Mouse (Mus musculus): ENCODE data around the gene Rab42. TPM values are rescaled to one million over a fixed set of nuclear protein-coding genes. Genes with fewer than 3 reads are reported as not detected.

Rab42 gene
- total RNA-seq, 4 experiments from 2014 or later = 2.6 to 5.1 (median 3.9) TPM

GRCm38 (mm10) chr4:132269740-132270560 lies 33.2 kb downstream of the Rab42 start:
- peak; percentile 84 for DNase-seq

GRCm38 (mm10) chr4:132268871-132269739 lies 34.1 kb downstream of the Rab42 start:
- DNase-seq = no peak

- no peak for DNase-seq
Measured at GRCm38 (mm10) chr4:132266835-132267349, 36.3 kb downstream of the Rab42 start.

- DNase-seq = no peak
Measured at GRCm38 (mm10) chr4:132263313-132263712, 39.9 kb downstream of the Rab42 start.

- no peak for DNase-seq
Measured at GRCm38 (mm10) chr4:132262358-132262616, 40.9 kb downstream of the Rab42 start.

GRCm38 (mm10) chr4:132261514-132262357 lies 41.4 kb downstream of the Rab42 start, which contains the start of gene Gmeb1:
Gmeb1 (minus strand) TSS chr4:132261602.
- peak; percentile 63 for DNase-seq

- DNase-seq = no peak
Measured at GRCm38 (mm10) chr4:132260404-132261379, 42.5 kb downstream of the Rab42 start.

DNA sequence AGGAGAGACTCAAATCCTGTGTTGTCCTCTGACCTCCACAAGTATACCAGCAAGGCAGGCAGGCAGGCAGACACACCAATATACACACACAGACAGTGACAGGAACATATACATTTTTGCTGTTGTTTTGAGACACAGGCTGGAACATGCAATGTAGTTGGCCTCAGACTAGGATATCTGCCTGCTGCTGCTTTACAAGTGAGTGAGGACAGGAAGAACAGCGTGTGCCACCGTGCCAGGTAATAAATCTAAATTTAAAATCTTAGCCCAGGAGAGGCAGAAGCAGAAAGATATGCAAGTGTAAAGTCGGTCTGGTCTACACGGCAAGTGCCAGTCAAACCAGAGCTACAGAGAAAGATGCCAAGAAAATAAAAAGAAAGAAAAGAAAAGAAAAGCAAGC lies 43.9 kb downstream of the Rab42 start:
- no peak for DNase-seq

DNA sequence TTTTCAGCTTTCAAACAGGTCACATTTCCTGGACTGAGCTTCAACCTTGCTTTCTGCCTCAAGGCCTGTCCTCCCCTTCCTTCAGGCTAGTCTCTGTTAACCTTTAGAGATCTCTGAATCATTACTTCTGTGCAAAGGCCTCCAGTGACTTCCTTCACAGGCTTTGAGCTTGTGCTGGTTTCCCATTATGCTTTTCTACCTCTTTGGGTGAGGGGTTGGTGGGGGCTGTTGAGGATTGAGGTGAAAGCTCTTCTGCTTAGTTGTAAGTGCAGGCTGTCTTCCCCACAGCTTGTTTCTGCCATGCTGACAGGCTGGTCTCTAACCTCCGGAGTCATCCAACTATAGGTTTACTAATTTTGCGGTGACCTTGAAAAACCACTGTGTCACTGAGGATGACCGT lies 46.8 kb downstream of the Rab42 start:
- no peak for DNase-seq

GRCm38 (mm10) chr4:132254986-132255385 lies 48.2 kb downstream of the Rab42 start:
- DNase-seq = no peak

DNA sequence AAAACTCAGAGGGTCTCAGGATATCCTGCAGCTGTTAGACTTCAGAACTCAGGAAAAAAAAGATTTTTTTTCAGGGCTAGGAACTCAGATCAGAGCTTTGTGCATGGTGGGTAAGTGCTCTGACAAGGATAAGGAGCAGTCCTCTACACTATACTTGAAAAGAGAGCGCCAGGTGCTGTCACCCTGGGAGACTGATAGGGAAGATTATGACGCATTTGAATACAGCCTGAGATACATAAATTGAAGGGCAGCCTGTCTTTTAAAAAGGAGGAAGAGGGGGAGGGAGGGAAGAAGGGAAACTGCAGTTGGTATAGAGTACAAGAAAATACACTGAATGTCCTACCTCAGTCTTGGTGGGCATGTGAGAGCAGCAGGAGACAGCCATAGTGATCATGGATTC lies 49.6 kb downstream of the Rab42 start:
- no peak for DNase-seq

DNA sequence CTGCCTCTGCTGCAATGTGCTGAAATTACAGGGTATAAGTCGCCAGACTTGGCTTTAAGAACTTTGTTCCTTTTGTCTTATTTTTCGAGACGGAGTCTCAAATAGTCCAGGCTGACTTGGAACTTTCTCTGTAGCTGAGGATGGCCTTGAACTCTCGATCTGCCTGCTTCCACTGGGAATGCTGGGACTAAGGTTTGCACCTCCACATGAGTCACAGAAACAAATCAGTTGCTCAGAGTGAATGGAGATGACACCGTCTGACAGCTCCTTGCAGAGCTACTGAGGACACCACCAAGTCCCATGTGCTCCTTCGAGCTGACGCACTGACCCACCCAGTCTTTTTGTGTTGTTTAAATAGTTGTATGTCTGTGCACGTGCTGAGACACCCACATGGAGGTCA lies 50.1 kb downstream of the Rab42 start:
- DNase-seq = no peak

Other genes starting within 250 kb of the Rab42 start
- under 1 TPM; 0.17 to 0.65 (median 0.40) TPM for gene Gm10300, start 228.7 kb downstream of the Rab42 start, total RNA-seq (2022)
- gene Epb41, start 228.1 kb downstream of the Rab42 start, total RNA-seq (2022) = 10 to 100 TPM; 44.7 to 57.0 (median 55.7) TPM
- 1 to 10 TPM in 2 of 4 experiments, under 1 TPM in 2; 0.70 to 1.4 (median 0.93) TPM for gene Oprd1, start 158.9 kb downstream of the Rab42 start, total RNA-seq (2022)
- 10 to 100 TPM; 48.1 to 62.4 (median 55.0) TPM for gene Ythdf2, start 91.1 kb downstream of the Rab42 start, total RNA-seq (2022)
- gene Gmeb1, start 41.8 kb downstream of the Rab42 start, total RNA-seq (2022) = 10 to 100 TPM; 16.3 to 24.8 (median 19.3) TPM
- 10 to 100 TPM; 25.6 to 33.0 (median 29.5) TPM for gene Taf12, start 29.0 kb downstream of the Rab42 start, total RNA-seq (2022)
- gene Trnau1ap, start 26.2 kb upstream of the Rab42 start, total RNA-seq (2022) = 10 to 100 TPM; 29.4 to 44.1 (median 41.8) TPM
- 10 to 100 TPM; 12.7 to 18.0 (median 15.7) TPM for gene Rcc1, start 50.2 kb upstream of the Rab42 start, total RNA-seq (2022)
- gene Phactr4, start 119.1 kb upstream of the Rab42 start, total RNA-seq (2022) = 10 to 100 TPM; 53.7 to 67.7 (median 58.6) TPM
- 10 to 100 TPM in 1 of 4 experiments, 1 to 10 TPM in 3; 7.7 to 11.0 (median 9.6) TPM for gene Med18, start 160.5 kb upstream of the Rab42 start, total RNA-seq (2022)
- 10 to 100 TPM; 13.4 to 16.2 (median 14.4) TPM for gene Sesn2, start 207.1 kb upstream of the Rab42 start, total RNA-seq (2022)
- 100 to 1,000 TPM; 275 to 400 (median 333) TPM for gene Atpif1, start 230.3 kb upstream of the Rab42 start, total RNA-seq (2022)
- gene Dnajc8, start 232.2 kb upstream of the Rab42 start, total RNA-seq (2022) = 100 to 1,000 TPM in 2 of 4 experiments, 10 to 100 TPM in 2; 92.6 to 121 (median 106) TPM

Measured in adrenal gland, adult 8-10 months (tissue).